ENCODE assay signal across 7 mouse cellular contexts in genomic region chr7:126474993-126475581, GRCm38 (mm10). TPM values are rescaled to one million over a fixed set of nuclear protein-coding genes. Genes with fewer than 3 reads are reported as not detected.
DNase-seq lines count a peak whose midpoint lies in the region; ATAC-seq and TF ChIP-seq lines count a peak whose summit lies in the region.

TSS of gene Sh2b1 (minus strand) at chr7:126475424.

- WGBS in intestine, postnatal 0 days: under 1% methylated on average over 53 of the region's 53 CpGs
- WGBS in midbrain, embryonic 12.5 days: under 1% methylated on average over 53 of the region's 53 CpGs
- WGBS in small intestine, adult 2 months: 1% methylated on average over 53 of the region's 53 CpGs

- H3K9me3 ChIP-seq in intestine, postnatal 0 days (ENCODE audit: control insufficient read depth): no peaks in the 10 kb centered on the region
- H3K9me3 ChIP-seq in midbrain, embryonic 12.5 days: no peaks in the 10 kb centered on the region

- H3K27ac ChIP-seq in intestine, postnatal 0 days (ENCODE audit: low read depth, low read length): peak within 1 kb of the TSS; percentile 94
- peak within 1 kb of the TSS; percentile 94 for H3K27ac ChIP-seq in midbrain, embryonic 12.5 days (replicated peaks)
- peak within 1 kb of the TSS; percentile 97 for H3K27ac ChIP-seq in small intestine, adult 2 months (ENCODE audit: insufficient read depth, low read depth, low read length)

- peaks cover 3% of the 10 kb centered on the region; the same call in 1 of the 2 replicates for H3K4me1 ChIP-seq in intestine, postnatal 0 days (replicated peaks; ENCODE audit: control insufficient read depth, insufficient read depth, low read length)
- H3K4me1 ChIP-seq in midbrain, embryonic 12.5 days: peaks cover 17% of the 10 kb centered on the region
- H3K4me1 ChIP-seq in small intestine, adult 2 months (ENCODE audit: control insufficient read depth, insufficient read depth, insufficient read length, low read length): peaks cover 11% of the 10 kb centered on the region

- TF ChIP-seq CTCF in intestine, postnatal 0 days (IDR thresholded peaks at IDR 0.05; ENCODE audit: low read depth): peak; percentile 64
- peak; percentile 31; the same call in 1 of the 2 replicates for TF ChIP-seq CTCF in small intestine, adult 2 months (IDR thresholded peaks at IDR 0.05; ENCODE audit: extremely low read depth, insufficient read length, insufficient replicate concordance, low read depth, low read length)

- TF ChIP-seq POLR2A in small intestine, adult 2 months (IDR thresholded peaks at IDR 0.05; ENCODE audit: low read depth, low read length): peak; percentile 65; the same call in 1 of the 2 replicates

- H3K36me3 ChIP-seq in intestine, postnatal 0 days (ENCODE audit: control insufficient read depth, insufficient read depth): peaks cover 27% of the 10 kb centered on the region
- peaks cover 27% of the 10 kb centered on the region for H3K36me3 ChIP-seq in midbrain, embryonic 12.5 days
- peaks cover 18% of the 10 kb centered on the region; the same call in 1 of the 2 replicates for H3K36me3 ChIP-seq in small intestine, adult 2 months (ENCODE audit: control insufficient read depth, insufficient read depth, low read length)

- peak; percentile 92 for DNase-seq in adrenal gland, postnatal 10 days
- peak; percentile 92 for DNase-seq in embryo, embryonic 9.5 days (ENCODE audit: extremely low spot score)
- peak; percentile 80 to 88 for DNase-seq in gastrocnemius, postnatal 4 days (ENCODE audit: low spot score in 2 of 2)
- peak; percentile 94 for DNase-seq in left cerebral cortex, postnatal 4 days

- H3K27me3 ChIP-seq in intestine, postnatal 0 days (replicated peaks; ENCODE audit: control insufficient read depth, insufficient read depth, low read length): no peaks in the 10 kb centered on the region
- H3K27me3 ChIP-seq in midbrain, embryonic 12.5 days: no peaks in the 10 kb centered on the region
- no peaks in the 10 kb centered on the region for H3K27me3 ChIP-seq in small intestine, adult 2 months (ENCODE audit: control insufficient read depth, insufficient read depth, low read length)

- peak within 1 kb of the TSS; percentile 91 for H3K4me2 ChIP-seq in intestine, postnatal 0 days (replicated peaks; ENCODE audit: low read depth)
- peak within 1 kb of the TSS; percentile 98 for H3K4me2 ChIP-seq in midbrain, embryonic 12.5 days (replicated peaks)

- peak within 1 kb of the TSS; percentile 90 for H3K9ac ChIP-seq in intestine, postnatal 0 days (ENCODE audit: low read depth, low read length)
- peak within 1 kb of the TSS; percentile 96 for H3K9ac ChIP-seq in midbrain, embryonic 12.5 days (replicated peaks)

- ATAC-seq in intestine, postnatal 0 days: peak; percentile 89
- ATAC-seq in midbrain, embryonic 12.5 days (ENCODE audit: low FRiP score, low read depth): peak; percentile 92

- H3K4me3 ChIP-seq in intestine, postnatal 0 days (ENCODE audit: low read depth, low read length): peak within 1 kb of the TSS; percentile 92
- peak within 1 kb of the TSS; percentile 95 for H3K4me3 ChIP-seq in midbrain, embryonic 12.5 days
- peak within 1 kb of the TSS; percentile 80 for H3K4me3 ChIP-seq in small intestine, adult 2 months (ENCODE audit: low read depth, low read length)

- intact Hi-C loops in left cerebral cortex, postnatal 4 days (cut with DNase I): no loop called here

RNA-seq across cellular contexts. Expression of gene Sh2b1, which starts in this region (rescaled TPM):
- 10 to 100 TPM; 47.5 to 53.4 TPM for total RNA-seq in adrenal gland, postnatal 10 days (2021)
- 10 to 100 TPM; 52.7 to 57.0 TPM for total RNA-seq in gastrocnemius, postnatal 4 days (2021)
- 23.6 and 23.8 TPM in 2 replicates for polyA plus RNA-seq in intestine, postnatal 0 days (2015; fragmentation: Nextera tagmentation; extraction: Ambion mirVana)
- total RNA-seq in left cerebral cortex, postnatal 4 days (2021): 10 to 100 TPM; 72.5 to 77.7 TPM
- 60.9 and 66.1 TPM in 2 replicates for polyA plus RNA-seq in midbrain, embryonic 12.5 days (2016; fragmentation: Nextera tagmentation; extraction: Ambion mirVana)
- 30.5 and 54.4 TPM in 2 replicates for polyA plus RNA-seq in small intestine, adult 2 months (2012; rRNA removed)

Comparison
In these comparisons a context has a peak if more than half of its experiments do, and no peak if none do; other contexts are left out.
1. Peak in every context shown above with its lines: DNase-seq, ATAC-seq, H3K4me3 ChIP-seq and H3K27ac ChIP-seq.